Mouse (Mus musculus) ES-E14 (cell line): ENCODE measurements around the gene Hltf. TPM values are rescaled to one million over a fixed set of nuclear protein-coding genes. Genes with fewer than 3 reads are reported as not detected.

ENCODE experiments used
- DNase-seq: peaks from one replicate; pipeline ENCODE4 v3.0.0-alpha.2; 2013; ENCODE audit warnings: low read depth, low spot score
- H3K27ac ChIP-seq: 2 replicates; pipeline ENCODE4 v1.5.1; 2012; ENCODE audit warnings: low read depth, mild to moderate bottlenecking, low read length, moderate library complexity, mixed read lengths; ENCODE audit not compliant: poor library complexity, insufficient read depth, severe bottlenecking
- H3K36me3 ChIP-seq: 2 replicates; pipeline ENCODE4 v1.6.1; 2012; ENCODE audit warnings: mild to moderate bottlenecking, low read length, moderate library complexity, mixed read lengths; ENCODE audit not compliant: control insufficient read depth, poor library complexity, insufficient read depth, severe bottlenecking
- H3K4me1 ChIP-seq, 2 experiments: fragments of 150-350 bp in 1 of 2; sonication (generic) in 1 of 2; 2 replicates each; pipeline ENCODE4 v1.6.1; 2012; ENCODE audit warnings: low read length in 2 of 2, mild to moderate bottlenecking in 1 of 2, mixed read lengths in 1 of 2; ENCODE audit not compliant: control insufficient read depth in 2 of 2, insufficient read depth in 2 of 2, poor library complexity in 1 of 2
- H3K4me3 ChIP-seq, 2 experiments: fragments of 150-350 bp in 1 of 2; sonication (generic) in 1 of 2; 2 replicates each; pipeline ENCODE4 v1.5.1; 2012; ENCODE audit warnings: low read length in 2 of 2, low read depth in 1 of 2, mild to moderate bottlenecking in 1 of 2, mixed read lengths in 1 of 2; ENCODE audit not compliant: insufficient read depth in 1 of 2, poor library complexity in 1 of 2, severe bottlenecking in 1 of 2
- H3K9ac ChIP-seq: 2 replicates; pipeline ENCODE4 v1.6.1; 2012; ENCODE audit warnings: low read depth, mild to moderate bottlenecking, low read length, mixed read lengths; ENCODE audit not compliant: poor library complexity, insufficient read depth, severe bottlenecking
- H3K9me3 ChIP-seq: fragments of 150-350 bp; sonication (generic); 2 replicates; pipeline ENCODE4 v1.6.1; 2012; ENCODE audit warnings: low read depth, mild to moderate bottlenecking, low read length; ENCODE audit not compliant: control insufficient read depth, insufficient read depth
- CHD2 ChIP-seq: IDR thresholded peaks from 2 replicates; pipeline ENCODE4 v1.6.1; 2014; ENCODE audit warnings: mild to moderate bottlenecking, low read depth, low read length, inconsistent platforms
- HCFC1 ChIP-seq: IDR thresholded peaks from 2 replicates; pipeline ENCODE4 v1.6.1; 2012; ENCODE audit warnings: low read length, inconsistent platforms, borderline replicate concordance; ENCODE audit not compliant: insufficient read depth
- MAFK ChIP-seq: IDR thresholded peaks from 2 replicates; pipeline ENCODE4 v1.6.1; 2014; ENCODE audit warnings: mild to moderate bottlenecking, low read depth, low read length, inconsistent platforms; ENCODE audit not compliant: insufficient read depth
- ZC3H11A ChIP-seq: IDR thresholded peaks from 2 replicates; pipeline ENCODE4 v1.6.1; 2012; ENCODE audit warnings: low read depth, mild to moderate bottlenecking, inconsistent platforms, low read length, borderline replicate concordance
- ZNF384 ChIP-seq: IDR thresholded peaks from 2 replicates; pipeline ENCODE4 v1.6.1; 2012; ENCODE audit warnings: low read depth, low read length, inconsistent platforms
- in situ Hi-C, 2 experiments: fragments of 600-800 bp; cut with MboI; formaldehyde crosslinking; loops; one replicate each; pipeline ENCODE4 v1.15.1; 2025; ENCODE audit warnings: low sequenced_read_pairs in 2 of 2, inconsistent platforms in 1 of 2; ENCODE audit not compliant: unreplicated experiment in 2 of 2
- total RNA-seq: library from RNA; depleted of rRNA; stranded (reverse); fragments of 300-350 nt; gene quantifications from 2 replicates; pipeline ENCODE4 v1.2.3, GENCODE M21; 2012

Gene Hltf
- total RNA-seq, 1 experiment: 21.0 TPM

DNA sequence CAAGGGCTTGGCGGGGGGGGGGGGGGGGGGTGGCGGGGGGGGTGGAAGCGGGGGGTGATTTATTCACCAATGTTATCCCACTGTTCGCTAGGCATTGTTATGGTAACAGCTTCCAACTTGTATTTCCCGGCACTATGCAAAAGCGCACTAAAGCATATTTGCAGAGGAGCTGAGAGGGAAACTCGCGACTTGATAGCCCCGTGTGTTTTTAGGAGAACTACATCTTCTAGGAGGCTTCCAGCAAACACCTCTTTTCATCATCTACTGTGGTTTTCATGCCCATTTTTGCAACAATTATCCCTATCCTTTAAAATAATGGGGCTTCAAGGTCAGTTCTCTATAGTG is 558 bp downstream of the Hltf start:
- Histone ChIP-seq H3K9ac (peak overlapping the region; percentile 75; the same call in 1 of the 2 replicates), H3K9me3 (no peaks in the 10 kb centered on the region), H3K4me3 (peak overlapping the region; percentile 70 to 96), H3K36me3 (no peaks in the 10 kb centered on the region), H3K27ac (peak overlapping the region; percentile 69; the same call in 1 of the 2 replicates), H3K4me1 (peaks cover 0 to 4% of the 10 kb centered on the region in 2 experiments; a peak in 2 of 4 replicates)
- no peak for TF ChIP-seq ZNF384
- TF ChIP-seq HCFC1: no peak
- no peak for TF ChIP-seq CHD2
- TF ChIP-seq MAFK: no peak
- TF ChIP-seq ZC3H11A: no peak
- in situ Hi-C loops: no loop called here
- no peak for DNase-seq

DNA sequence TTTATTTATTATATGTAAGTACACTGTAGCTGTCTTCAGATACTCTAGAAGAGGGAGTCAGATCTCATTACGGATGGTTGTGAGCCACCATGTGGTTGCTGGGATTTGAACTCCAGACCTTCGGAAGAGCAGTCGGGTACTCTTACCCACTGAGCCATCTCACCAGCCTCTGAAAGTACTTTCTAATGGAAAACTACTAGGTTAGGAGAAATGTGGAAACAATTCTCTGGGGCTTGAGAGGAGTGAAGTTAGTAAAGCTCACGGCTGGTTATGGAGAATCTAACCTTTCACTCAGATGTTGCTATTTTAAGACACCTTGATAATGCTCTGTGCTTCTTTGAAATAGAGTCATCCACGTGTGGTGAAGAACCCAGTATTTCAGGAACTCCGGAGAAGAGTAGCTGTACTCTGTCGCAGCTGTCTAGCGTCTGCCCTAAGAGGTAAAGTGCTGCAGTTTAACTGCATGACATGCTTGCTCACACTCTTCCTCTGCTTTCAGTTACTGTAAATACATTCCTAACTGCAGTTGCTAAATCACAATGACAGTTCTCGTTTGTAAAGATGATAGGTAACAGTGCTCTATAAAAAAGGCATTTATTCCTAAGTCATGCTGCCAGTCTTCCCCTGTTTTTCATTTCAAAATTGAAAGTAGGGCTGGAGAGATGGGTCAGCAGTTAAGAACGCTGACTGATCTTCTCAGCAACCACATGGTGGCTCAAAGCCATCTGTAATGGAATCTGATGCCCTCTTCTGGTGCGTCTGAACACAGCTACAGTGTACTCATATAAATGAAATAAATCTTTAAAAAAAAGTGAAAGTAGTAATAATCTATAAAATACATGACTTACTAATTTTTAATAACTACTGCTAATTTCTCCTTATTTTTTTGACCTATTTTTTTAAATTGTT is 18.8 kb downstream of the Hltf start:
- H3K9ac ChIP-seq: no peak overlapping the region
- H3K36me3 ChIP-seq: peaks cover 6% of the 10 kb centered on the region
- no peaks in the 10 kb centered on the region for H3K4me1 ChIP-seq
- H3K27ac ChIP-seq: no peak overlapping the region
- H3K4me3 ChIP-seq: no peak overlapping the region
- H3K9me3 ChIP-seq: no peaks in the 10 kb centered on the region
- DNase-seq: no peak
- no peak for TF ChIP-seq MAFK
- TF ChIP-seq HCFC1: no peak
- no peak for TF ChIP-seq CHD2
- no peak for TF ChIP-seq ZC3H11A
- no peak for TF ChIP-seq ZNF384
- in situ Hi-C loops: no loop called here

DNA sequence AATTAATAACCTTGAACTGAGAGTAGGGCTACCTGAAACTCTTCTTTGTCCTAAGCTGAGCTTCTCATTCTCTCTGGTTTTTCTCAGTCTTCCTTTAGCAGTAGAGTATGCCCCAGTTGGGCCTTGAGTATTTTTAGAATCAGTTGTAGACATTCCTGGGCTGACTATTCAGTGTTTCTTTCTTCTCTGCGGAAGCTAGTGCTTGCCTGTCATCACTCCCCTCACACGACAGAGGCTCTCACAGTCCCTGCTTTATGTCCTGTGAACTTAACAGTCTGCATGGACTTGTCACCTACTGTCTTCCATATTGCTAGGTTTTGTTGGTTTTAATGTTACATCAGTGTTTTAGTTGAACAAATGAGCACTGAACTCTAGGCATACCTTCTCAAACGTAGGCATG is 24.6 kb downstream of the Hltf start:
- H3K27ac ChIP-seq: no peak overlapping the region
- DNase-seq: no peak

DNA sequence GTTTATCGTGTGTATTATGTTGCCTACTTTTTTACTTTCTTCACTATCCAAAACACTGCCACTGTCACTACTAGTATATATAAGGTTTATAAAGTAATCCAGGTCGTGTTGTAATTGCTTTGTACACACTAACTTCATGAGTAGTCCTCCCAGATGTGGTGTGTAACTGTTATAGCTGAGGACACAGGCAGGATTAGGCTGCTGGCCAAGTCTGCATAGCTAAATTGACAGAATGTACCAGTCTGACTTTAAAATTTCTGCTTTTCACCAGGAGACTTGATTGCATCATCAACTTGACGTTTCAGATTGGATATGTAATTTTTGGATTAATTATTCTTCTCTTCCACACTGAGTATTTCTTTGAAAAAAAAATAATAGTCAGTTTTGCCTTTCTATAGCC is 46.2 kb downstream of the Hltf start:
- Histone ChIP-seq H3K4me3 (no peak overlapping the region), H3K9me3 (no peaks in the 10 kb centered on the region), H3K27ac (no peak overlapping the region), H3K36me3 (peaks cover 3% of the 10 kb centered on the region), H3K4me1 (no peaks in the 10 kb centered on the region), H3K9ac (no peak overlapping the region)
- TF ChIP-seq HCFC1 (no peak), CHD2 (no peak), MAFK (no peak), ZNF384 (no peak), ZC3H11A (no peak)
- DNase-seq: no peak
- in situ Hi-C loops: no loop called here

More for the DNA sequence above, 24.6 kb downstream of the Hltf start:
- peaks cover 4% of the 10 kb centered on the region for H3K36me3 ChIP-seq
- no peak overlapping the region for H3K4me3 ChIP-seq
- H3K9me3 ChIP-seq: no peaks in the 10 kb centered on the region
- H3K9ac ChIP-seq: no peak overlapping the region
- in situ Hi-C loops: no loop called here
- TF ChIP-seq CHD2 (no peak), ZNF384 (no peak)
- no peaks in the 10 kb centered on the region for H3K4me1 ChIP-seq
